Mouse (Mus musculus) intestine, postnatal 0 days (tissue): ENCODE measurements around the gene Slc38a4. TPM values are rescaled to one million over a fixed set of nuclear protein-coding genes. Genes with fewer than 3 reads are reported as not detected.

ENCODE experiments used
- ATAC-seq: fragments of 200-750 bp; cut with Nextera tagmentation; 2 replicates; pipeline ENCODE4 v1.8.0; 2017; ENCODE audit warnings: mild to moderate bottlenecking, moderate TSS enrichment, moderate library complexity
- H3K27ac ChIP-seq: fragments of 300-500 bp; sonication (generic); 2 replicates; pipeline ENCODE4 v1.5.1; 2014; ENCODE audit warnings: mild to moderate bottlenecking, low read depth, low read length, moderate library complexity
- H3K27me3 ChIP-seq: fragments of 300-500 bp; sonication (generic); replicated peaks from 2 replicates; pipeline ENCODE4 v1.6.1; 2014; ENCODE audit warnings: low read length, mixed read lengths; ENCODE audit not compliant: control insufficient read depth, insufficient read depth
- H3K36me3 ChIP-seq: fragments of 300-500 bp; sonication (generic); 2 replicates; pipeline ENCODE4 v1.6.1; 2014; ENCODE audit warnings: mild to moderate bottlenecking, moderate library complexity; ENCODE audit not compliant: control insufficient read depth, insufficient read depth
- H3K4me1 ChIP-seq: fragments of 300-500 bp; sonication (generic); replicated peaks from 2 replicates; pipeline ENCODE4 v1.6.1; 2014; ENCODE audit warnings: antibody characterized with exemption, low read length, mixed read lengths; ENCODE audit not compliant: control insufficient read depth, insufficient read depth
- H3K4me2 ChIP-seq: fragments of 300-500 bp; sonication (generic); replicated peaks from 2 replicates; pipeline ENCODE4 v1.6.1; 2014; ENCODE audit warnings: low read depth, mild to moderate bottlenecking, moderate library complexity
- H3K4me3 ChIP-seq: fragments of 300-500 bp; sonication (generic); 2 replicates; pipeline ENCODE4 v1.5.1; 2014; ENCODE audit warnings: low read depth, low read length
- H3K9ac ChIP-seq: fragments of 300-500 bp; sonication (generic); 2 replicates; pipeline ENCODE4 v1.6.1; 2014; ENCODE audit warnings: mild to moderate bottlenecking, low read depth, low read length
- H3K9me3 ChIP-seq: fragments of 300-500 bp; sonication (generic); 2 replicates; pipeline ENCODE4 v1.6.1; 2016; ENCODE audit warnings: mixed run types; ENCODE audit not compliant: control insufficient read depth
- CTCF ChIP-seq: sonication (generic); IDR thresholded peaks from 2 replicates; pipeline ENCODE4 v1.5.1; 2016; ENCODE audit warnings: low read depth, mild to moderate bottlenecking, control low read depth, antibody characterized with exemption, moderate library complexity
- WGBS: fragments of 180-500 bp; shearing (Covaris S2); extraction: QIAGEN DNeasy Blood & Tissue Kit; methylation state at CpG from one replicate; pipeline ENCODE4 v1.1.7; 2014; 5-methylcytosine and 5-hydroxymethylcytosine counted together
- polyA plus RNA-seq: library from polyadenylated mRNA; unstranded; fragments of >200 nt; fragmentation: Nextera tagmentation; extraction: Ambion mirVana; gene quantifications from 2 replicates; pipeline ENCODE4 v1.2.1, GENCODE M21; 2015

Slc38a4 gene
- polyA plus RNA-seq, 1 experiment from 2014 or later, result 11.4 TPM

GRCm38 (mm10) chr15:96999401-96999800 lies 56.4 kb downstream of the Slc38a4 start:
- Histone ChIP-seq H3K4me2 (no peak overlapping the region), H3K4me1 (0 out of 2 replicates have a peak, but pooled peaks cover 5% of the 10 kb centered on the region), H3K9ac (no peak overlapping the region), H3K4me3 (no peak overlapping the region), H3K27me3 (no peaks in the 10 kb centered on the region), H3K27ac (no peak overlapping the region), H3K36me3 (no peaks in the 10 kb centered on the region), H3K9me3 (no peaks in the 10 kb centered on the region)
- WGBS, result 91% methylated on average over 12 of the region's 12 CpGs
- TF ChIP-seq CTCF, result no peak
- no peak for ATAC-seq

GRCm38 (mm10) chr15:96985618-96986017 lies 70.1 kb downstream of the Slc38a4 start:
- no peak overlapping the region for H3K9ac ChIP-seq
- H3K27ac ChIP-seq, result no peak overlapping the region
- no peak overlapping the region for H3K4me3 ChIP-seq
- no peaks in the 10 kb centered on the region for H3K4me1 ChIP-seq
- no peak overlapping the region for H3K4me2 ChIP-seq
- no peak for TF ChIP-seq CTCF
- ATAC-seq, result no peak
- 36% methylated on average over 8 of the region's 8 CpGs for WGBS
- H3K36me3 ChIP-seq, result no peaks in the 10 kb centered on the region
- H3K9me3 ChIP-seq, result no peaks in the 10 kb centered on the region
- H3K27me3 ChIP-seq, result no peaks in the 10 kb centered on the region

GRCm38 (mm10) chr15:96983581-96984330 lies 72.0 kb downstream of the Slc38a4 start:
- Histone ChIP-seq H3K4me1 (no peaks in the 10 kb centered on the region), H3K4me2 (no peak overlapping the region), H3K27ac (no peak overlapping the region), H3K4me3 (no peak overlapping the region), H3K9me3 (no peaks in the 10 kb centered on the region), H3K9ac (no peak overlapping the region), H3K36me3 (no peaks in the 10 kb centered on the region), H3K27me3 (no peaks in the 10 kb centered on the region)
- 63% methylated on average over 13 of the region's 13 CpGs for WGBS
- TF ChIP-seq CTCF, result no peak
- no peak for ATAC-seq

- 71% methylated on average over 9 of the region's 9 CpGs for WGBS
- ATAC-seq, result no peak
- TF ChIP-seq CTCF, result no peak
These were observed 80.6 kb downstream of the Slc38a4 start for GRCm38 (mm10) chr15:96975125-96975524.

GRCm38 (mm10) chr15:96974131-96974530 lies 81.6 kb downstream of the Slc38a4 start:
- Histone ChIP-seq H3K9ac (no peak overlapping the region), H3K27me3 (no peaks in the 10 kb centered on the region), H3K4me1 (no peaks in the 10 kb centered on the region), H3K4me2 (no peak overlapping the region), H3K27ac (no peak overlapping the region), H3K4me3 (no peak overlapping the region), H3K9me3 (no peaks in the 10 kb centered on the region), H3K36me3 (no peaks in the 10 kb centered on the region)
- 90% methylated on average over 5 of the region's 5 CpGs for WGBS
- TF ChIP-seq CTCF, result no peak
- ATAC-seq, result no peak

More at GRCm38 (mm10) chr15:96975125-96975524, 80.6 kb downstream of the Slc38a4 start:
- Histone ChIP-seq H3K4me1 (no peaks in the 10 kb centered on the region), H3K27me3 (no peaks in the 10 kb centered on the region), H3K27ac (no peak overlapping the region), H3K4me2 (no peak overlapping the region), H3K9ac (no peak overlapping the region), H3K4me3 (no peak overlapping the region), H3K36me3 (no peaks in the 10 kb centered on the region), H3K9me3 (no peaks in the 10 kb centered on the region)

GRCm38 (mm10) chr15:96973370-96973769 lies 82.4 kb downstream of the Slc38a4 start:
- no peaks in the 10 kb centered on the region for H3K27me3 ChIP-seq
- WGBS, result 88% methylated on average over 4 of the region's 4 CpGs
- no peak overlapping the region for H3K4me2 ChIP-seq
- no peak overlapping the region for H3K4me3 ChIP-seq
- no peaks in the 10 kb centered on the region for H3K4me1 ChIP-seq
- H3K9me3 ChIP-seq, result no peaks in the 10 kb centered on the region
- ATAC-seq, result no peak
- no peak overlapping the region for H3K9ac ChIP-seq
- H3K36me3 ChIP-seq, result no peaks in the 10 kb centered on the region
- no peak for TF ChIP-seq CTCF
- H3K27ac ChIP-seq, result no peak overlapping the region
